Mouse (Mus musculus) myocyte (in vitro differentiated cells): ENCODE measurements around the gene Fgd2.

Source experiments
- CEBPB ChIP-seq: IDR thresholded peaks from 2 replicates; pipeline ENCODE4 v1.6.1; 2011; ENCODE audit warnings: mild to moderate bottlenecking, moderate library complexity; ENCODE audit not compliant: poor library complexity, insufficient read depth, severe bottlenecking
- MAX ChIP-seq: IDR thresholded peaks from one replicate; pipeline ENCODE4 v1.6.1; 2011; ENCODE audit warnings: low read depth, mild to moderate bottlenecking, control low read depth
- MYOD1 ChIP-seq, 3 experiments: IDR thresholded peaks; one replicate each; pipeline ENCODE4 v1.6.1; 2011; ENCODE audit warnings: control low read depth in 2 of 3, low read depth in 2 of 3, mild to moderate bottlenecking in 2 of 3, moderate library complexity in 1 of 3; ENCODE audit not compliant: insufficient read length in 2 of 3, control insufficient read depth in 1 of 3
- MYOG ChIP-seq, 3 experiments: IDR thresholded peaks; one replicate each; pipeline ENCODE4 v1.6.1; 2011; ENCODE audit warnings: control low read depth in 2 of 3, low read depth in 2 of 3, mild to moderate bottlenecking in 2 of 3; ENCODE audit not compliant: insufficient read length in 2 of 3, control insufficient read depth in 1 of 3, insufficient read depth in 1 of 3
- POLR2A ChIP-seq: IDR thresholded peaks from one replicate; pipeline ENCODE4 v1.6.1; 2011; ENCODE audit warnings: low read depth, mild to moderate bottlenecking, control low read depth, moderate library complexity; ENCODE audit not compliant: insufficient read length
- POLR2AphosphoS2 ChIP-seq: IDR thresholded peaks from one replicate; pipeline ENCODE4 v1.6.1; 2011; ENCODE audit warnings: low read depth, control low read depth; ENCODE audit not compliant: insufficient read length
- TCF3 ChIP-seq: IDR thresholded peaks from one replicate; pipeline ENCODE4 v1.6.1; 2011; ENCODE audit warnings: low read depth, control low read depth; ENCODE audit not compliant: insufficient read length
- USF1 ChIP-seq: IDR thresholded peaks from one replicate; pipeline ENCODE4 v1.6.1; 2011; ENCODE audit warnings: low read depth, mild to moderate bottlenecking, control low read depth, moderate library complexity

DNA sequence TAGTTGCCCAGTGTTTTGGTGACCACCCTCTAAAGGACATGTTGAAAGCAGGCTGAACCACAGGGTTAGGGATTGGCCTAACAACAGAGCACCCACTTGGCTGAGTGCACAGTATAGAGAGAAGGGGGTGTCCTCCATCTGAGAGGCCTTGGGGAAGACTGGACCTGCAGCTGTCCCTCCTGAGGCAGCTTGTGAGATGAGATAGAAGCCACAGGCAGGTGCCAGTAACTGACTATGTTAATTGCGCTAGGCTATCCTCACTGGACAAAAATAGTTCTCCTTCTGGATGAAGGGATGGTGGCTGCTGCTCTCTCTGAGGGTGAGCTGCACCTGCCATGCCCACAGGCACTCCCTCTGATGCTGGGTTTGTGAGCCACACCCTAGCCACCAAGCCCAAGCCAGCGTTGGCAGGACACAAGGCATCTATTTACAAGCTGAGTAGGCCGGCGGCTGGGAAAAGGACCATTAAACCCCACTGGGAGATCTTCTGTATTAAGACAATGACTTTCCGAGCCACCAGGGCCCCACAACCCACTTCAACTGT lies 49.2 kb downstream of the Fgd2 start:
- TF ChIP-seq POLR2A (no peak), USF1 (no peak), MYOG (IDR thresholded peaks at IDR 0.05; ENCODE audit: control insufficient read depth in 1 of 3, insufficient read depth in 1 of 3, insufficient read length in 2 of 3, low read depth in 2 of 3) (peak; percentile 92 to 99 (median 94)), POLR2AphosphoS2 (no peak), CEBPB (no peak), MAX (no peak), MYOD1 (IDR thresholded peaks at IDR 0.05; ENCODE audit: control insufficient read depth in 1 of 3, insufficient read length in 2 of 3, low read depth in 2 of 3) (peak; percentile 65 to 96 (median 87)), TCF3 (peak; percentile 73)
